Mouse (Mus musculus): ENCODE results near the gene Qars.

The Qars gene

DNA sequence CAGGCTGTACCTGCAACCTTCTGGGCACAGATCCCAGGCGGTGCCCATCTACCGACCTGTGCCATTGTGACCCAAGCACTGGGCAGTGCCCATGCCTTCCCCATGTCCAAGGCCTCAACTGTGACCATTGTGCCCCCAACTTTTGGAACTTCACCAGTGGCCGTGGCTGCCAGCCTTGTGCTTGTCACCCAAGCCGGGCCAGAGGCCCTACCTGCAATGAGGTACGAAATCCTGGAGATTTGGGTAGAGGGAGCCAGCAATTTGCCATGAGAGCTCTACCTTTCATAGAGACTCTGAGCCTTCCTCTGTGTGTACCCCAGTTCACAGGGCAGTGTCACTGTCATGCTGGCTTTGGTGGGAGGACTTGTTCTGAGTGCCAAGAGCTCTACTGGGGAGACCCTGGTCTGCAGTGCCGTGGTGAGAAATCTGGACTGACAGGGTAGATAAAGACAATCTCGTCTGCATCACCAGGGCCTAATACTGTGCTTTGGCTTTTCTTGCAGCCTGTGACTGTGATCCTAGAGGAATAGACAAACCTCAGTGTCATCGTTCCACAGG is 20.5 kb upstream of the Qars start:
- DNase-seq (ENCODE audit: low read depth, low spot score): no peak

GRCm38 (mm10) chr9:108488403-108488802 is 19.1 kb upstream of the Qars start:
- no peak for DNase-seq (ENCODE audit: low read depth, low spot score)

DNA sequence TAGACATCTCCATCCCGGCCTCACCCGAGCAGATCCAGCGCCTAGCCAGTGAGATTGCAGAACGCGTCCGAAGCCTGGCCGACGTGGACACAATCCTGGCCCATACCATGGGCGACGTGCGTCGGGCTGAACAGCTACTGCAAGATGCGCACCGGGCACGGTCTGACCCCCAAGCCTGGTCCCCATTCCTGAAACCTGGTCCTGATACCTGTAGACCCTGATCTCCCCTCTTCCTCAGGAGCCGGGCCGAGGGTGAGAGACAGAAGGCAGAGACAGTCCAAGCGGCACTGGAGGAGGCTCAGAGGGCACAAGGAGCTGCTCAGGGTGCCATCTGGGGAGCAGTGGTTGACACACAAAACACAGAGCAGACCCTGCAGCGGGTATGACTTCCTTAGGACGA is 18.3 kb upstream of the Qars start:
- DNase-seq (ENCODE audit: low read depth, low spot score): no peak

GRCm38 (mm10) chr9:108489702-108490558 is 17.6 kb upstream of the Qars start:
- DNase-seq (ENCODE audit: low read depth, low spot score): no peak

GRCm38 (mm10) chr9:108490559-108491285 is 16.8 kb upstream of the Qars start, which contains the start of gene Usp19:
Gene Usp19, plus strand, starts transcription at chr9:108490602.
- DNase-seq (ENCODE audit: low read depth, low spot score): peak; percentile 95

DNA sequence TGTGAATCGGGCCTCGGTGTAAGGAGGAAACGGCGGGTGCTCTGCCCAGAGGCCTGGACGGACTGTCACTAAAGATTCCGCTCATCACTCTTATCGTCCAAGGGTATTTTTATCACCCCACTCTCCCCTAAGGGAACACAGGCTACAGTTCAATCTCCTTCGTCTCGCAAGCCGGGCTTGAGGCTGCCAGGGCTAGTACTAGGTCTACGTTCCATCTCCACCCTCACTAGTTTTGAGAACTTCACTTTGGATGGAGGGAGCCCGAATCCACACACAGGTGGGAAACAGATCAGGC is 16.3 kb upstream of the Qars start:
- DNase-seq (ENCODE audit: low read depth, low spot score): no peak

GRCm38 (mm10) chr9:108492043-108492750 is 15.3 kb upstream of the Qars start:
- no peak for DNase-seq (ENCODE audit: low read depth, low spot score)

- DNase-seq (ENCODE audit: low read depth, low spot score): no peak
These were observed 14.3 kb upstream of the Qars start for GRCm38 (mm10) chr9:108493246-108493645.

DNA sequence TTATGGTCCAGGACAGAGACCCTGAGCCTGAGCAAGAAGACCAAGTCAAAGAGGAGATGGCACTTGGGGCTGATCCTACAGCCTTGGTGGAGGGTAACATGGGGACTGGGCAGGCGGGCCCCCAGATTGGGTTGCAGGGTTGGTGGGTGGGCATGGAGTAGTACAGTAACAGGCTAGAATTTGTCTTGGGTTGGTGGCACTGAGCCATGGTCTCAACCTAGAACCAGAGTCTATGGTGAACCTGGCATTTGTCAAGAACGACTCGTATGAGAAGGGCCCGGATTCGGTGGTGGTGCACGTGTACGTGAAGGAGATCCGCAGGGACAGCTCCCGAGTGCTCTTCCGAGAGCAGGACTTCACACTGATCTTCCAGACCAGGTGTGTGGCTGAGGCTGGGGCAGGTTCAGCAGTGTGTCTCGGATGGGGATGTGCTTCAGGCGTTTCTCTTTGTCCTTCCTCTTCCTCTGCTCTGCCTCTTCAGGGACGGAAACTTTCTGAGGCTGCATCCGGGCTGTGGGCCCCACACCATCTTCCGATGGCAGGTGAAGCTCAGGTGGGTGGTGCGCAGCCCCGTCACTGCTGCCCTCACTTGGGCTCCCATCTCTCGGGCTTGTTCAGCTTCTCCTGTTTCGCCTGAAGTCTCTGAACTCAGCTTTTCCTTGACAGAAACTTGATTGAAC is 13.2 kb upstream of the Qars start:
- DNase-seq (ENCODE audit: low read depth, low spot score): no peak

DNA sequence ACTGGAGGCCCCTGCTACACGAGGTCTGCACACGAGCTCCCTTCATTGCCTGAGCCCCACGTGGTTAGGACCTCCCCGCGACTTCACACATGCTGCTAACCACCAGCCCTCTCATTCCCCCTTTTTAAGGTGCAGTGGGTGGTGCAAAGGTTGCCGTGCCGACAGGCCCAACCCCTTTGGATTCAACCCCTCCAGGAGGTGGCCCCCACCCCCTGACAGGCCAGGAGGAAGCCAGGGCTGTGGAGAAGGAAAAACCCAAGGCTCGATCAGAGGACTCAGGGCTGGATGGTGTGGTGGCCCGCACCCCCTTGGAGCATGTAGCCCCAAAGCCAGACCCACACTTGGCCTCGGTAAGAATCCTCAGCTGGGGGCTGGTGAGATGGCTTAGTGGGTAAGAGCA is 12.6 kb upstream of the Qars start:
- no peak for DNase-seq (ENCODE audit: low read depth, low spot score)

DNA sequence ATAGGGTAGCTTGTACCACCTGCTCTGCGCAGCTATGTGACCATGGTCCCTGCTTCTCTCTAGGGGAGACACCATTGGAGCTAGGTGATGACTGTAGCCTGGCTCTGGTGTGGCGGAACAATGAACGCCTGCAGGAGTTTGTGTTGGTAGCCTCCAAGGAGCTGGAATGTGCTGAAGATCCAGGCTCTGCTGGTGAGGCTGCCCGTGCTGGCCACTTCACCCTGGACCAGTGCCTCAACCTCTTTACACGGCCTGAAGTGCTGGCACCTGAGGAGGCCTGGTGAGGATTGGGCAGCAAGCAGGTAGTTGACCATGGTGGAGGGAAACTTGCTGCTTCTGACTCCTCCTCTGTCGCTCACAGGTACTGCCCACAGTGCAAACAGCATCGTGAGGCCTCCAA is 8.3 kb upstream of the Qars start:
- DNase-seq (ENCODE audit: low read depth, low spot score): no peak

DNA sequence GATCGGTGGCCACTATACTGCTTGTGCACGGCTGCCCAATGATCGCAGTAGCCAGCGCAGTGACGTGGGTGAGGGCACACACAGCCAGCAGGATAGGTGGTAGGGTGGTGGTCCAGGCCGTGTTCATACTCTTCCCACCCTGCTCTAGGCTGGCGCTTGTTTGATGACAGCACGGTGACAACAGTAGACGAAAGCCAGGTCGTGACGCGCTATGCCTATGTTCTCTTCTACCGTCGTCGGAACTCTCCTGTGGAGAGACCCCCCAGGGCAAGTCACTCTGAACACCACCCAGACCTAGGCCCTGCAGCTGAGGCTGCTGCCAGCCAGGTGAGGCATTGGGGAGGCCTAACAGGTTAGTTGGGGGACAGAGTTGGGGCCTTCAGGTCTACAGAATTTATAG is 7.6 kb upstream of the Qars start:
- DNase-seq (ENCODE audit: low read depth, low spot score): no peak

- no peak for DNase-seq (ENCODE audit: low read depth, low spot score)
These were observed 605 bp upstream of the Qars start for GRCm38 (mm10) chr9:108506901-108507300.

- no peak for DNase-seq (ENCODE audit: low read depth, low spot score)
These were observed 1.3 kb downstream of the Qars start for GRCm38 (mm10) chr9:108508776-108509175.

DNA sequence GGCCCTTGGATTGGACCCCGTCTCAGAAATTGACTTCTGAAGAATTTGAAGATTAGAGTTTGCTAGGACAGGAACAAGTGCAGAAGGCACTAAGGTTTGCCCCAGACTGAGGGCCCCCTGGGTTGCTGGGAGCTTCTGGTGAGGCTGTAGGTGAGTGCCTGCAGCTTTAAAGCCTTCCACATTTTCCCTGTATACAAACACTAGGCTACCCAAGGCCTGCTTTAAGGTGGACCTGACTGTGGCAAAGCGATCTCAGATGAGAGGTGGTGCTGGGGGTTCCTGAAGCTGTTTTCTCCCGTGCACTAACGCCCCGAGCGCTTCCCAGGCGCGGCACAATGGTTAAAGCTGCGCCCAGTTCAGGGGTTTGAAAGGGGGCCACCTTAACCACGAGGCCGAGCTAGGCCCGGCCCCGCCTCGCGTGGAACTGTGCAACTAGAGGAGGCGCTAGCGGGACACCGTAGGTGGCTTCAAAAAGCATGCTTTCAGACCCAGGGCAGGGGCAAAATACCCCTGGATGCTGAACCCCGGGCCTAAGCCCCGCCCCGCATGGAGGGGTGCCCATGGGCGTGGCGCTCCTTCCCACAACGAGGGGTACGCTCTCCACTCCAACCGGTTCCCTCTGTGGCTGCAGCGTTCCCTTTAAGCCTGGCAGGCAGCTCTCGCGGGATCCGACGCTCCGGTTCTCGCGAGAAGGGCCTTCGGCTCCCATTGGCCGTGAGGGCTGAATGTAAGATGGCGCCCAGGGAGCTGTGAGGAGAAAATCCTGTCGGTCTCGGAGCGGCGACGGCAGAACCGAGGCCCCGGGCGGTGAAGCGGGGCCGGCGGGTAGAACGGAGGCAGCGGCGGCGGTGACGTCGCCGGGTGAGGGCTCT is 9.1 kb downstream of the Qars start, which contains the start of gene Qrich1:
Gene Qrich1 (plus strand): TSS at position 427 of the 872 bp plus-strand sequence.
- peak; percentile 96 for DNase-seq (ENCODE audit: low read depth, low spot score)

DNA sequence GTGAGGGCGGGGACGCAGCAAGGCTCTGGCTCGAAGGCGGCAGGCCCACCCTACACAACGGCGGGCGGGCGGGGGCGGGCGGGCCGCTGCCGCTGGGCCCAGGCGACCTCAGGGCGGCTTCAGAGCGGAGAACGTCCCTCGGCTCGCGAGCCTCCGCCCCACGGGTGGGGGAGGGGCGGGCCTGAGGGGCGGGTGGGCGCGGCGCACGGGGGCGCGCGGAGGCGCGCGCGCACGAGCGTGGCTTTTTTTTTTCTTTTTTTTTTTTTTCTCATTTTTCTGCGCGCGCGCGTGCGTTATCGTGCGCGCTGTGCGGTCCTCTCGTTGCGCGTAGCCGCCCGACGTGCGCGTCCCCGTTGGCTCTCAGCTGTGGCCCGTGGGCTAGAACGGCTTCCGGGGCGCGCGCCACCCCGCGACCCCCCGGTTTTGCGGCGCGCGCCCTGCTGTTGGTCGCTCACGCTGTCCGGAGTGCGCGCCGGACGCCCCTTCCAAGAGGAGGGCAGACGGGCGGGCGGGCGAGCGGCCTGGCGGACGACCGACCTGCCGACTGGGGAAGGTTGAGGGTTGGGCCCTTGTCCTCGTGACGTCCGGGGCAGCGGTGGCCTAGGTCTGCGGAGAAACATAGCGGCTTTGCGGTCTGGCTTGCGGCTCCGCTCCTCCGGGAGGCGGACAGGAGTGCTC is 9.9 kb downstream of the Qars start:
- DNase-seq (ENCODE audit: low read depth, low spot score): peak; percentile 66

GRCm38 (mm10) chr9:108517931-108518332 is 10.4 kb downstream of the Qars start:
- DNase-seq (ENCODE audit: low read depth, low spot score): no peak

DNA sequence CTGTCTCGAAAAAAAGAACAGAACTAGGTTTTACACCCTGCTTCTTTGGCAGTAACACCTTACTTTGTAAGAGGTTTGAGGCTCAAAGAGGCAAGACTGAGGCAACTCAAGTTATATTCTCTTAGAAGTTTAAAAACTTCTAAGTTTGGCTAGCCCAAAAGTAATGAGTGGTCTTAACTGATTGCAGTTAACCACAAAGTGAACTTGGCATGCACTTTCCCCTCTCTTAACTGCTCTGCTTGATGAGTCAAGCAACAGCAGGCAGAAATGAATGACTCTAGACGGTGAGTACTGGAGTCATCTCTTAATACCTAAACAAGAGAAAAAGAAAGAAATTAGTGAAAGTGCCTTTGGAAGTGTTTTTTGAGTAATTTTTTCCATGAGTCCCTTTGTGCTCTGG is 14.1 kb downstream of the Qars start:
- no peak for DNase-seq (ENCODE audit: low read depth, low spot score)

DNA sequence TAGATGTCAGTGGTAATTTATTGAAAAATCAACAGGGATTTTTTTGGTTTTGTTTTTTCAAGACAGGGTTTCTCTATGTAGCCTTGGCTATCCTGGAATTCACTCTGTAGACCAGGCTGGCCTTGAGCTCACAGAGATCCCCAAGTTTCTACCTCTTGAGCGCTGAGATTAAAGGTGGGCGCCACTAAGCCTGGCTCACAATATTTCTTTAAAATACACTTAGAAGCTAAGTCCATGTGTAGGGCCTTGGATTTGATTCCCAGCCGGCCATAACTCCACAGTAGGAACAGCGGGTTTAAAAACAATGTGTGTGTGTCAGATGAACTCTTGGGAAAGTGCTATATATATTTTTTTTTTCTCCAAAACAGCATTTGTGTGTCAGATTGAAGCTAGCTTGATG is 15.8 kb downstream of the Qars start:
- DNase-seq (ENCODE audit: low read depth, low spot score): no peak

GRCm38 (mm10) chr9:108525400-108525799 is 17.9 kb downstream of the Qars start:
- DNase-seq (ENCODE audit: low read depth, low spot score): no peak
